Mouse (Mus musculus): Measurements from ENCODE around the gene Tfdp2.
A peak's percentile ranks its signal among the peaks of the same experiment; 100 is the strongest.

Gene Tfdp2

DNA sequence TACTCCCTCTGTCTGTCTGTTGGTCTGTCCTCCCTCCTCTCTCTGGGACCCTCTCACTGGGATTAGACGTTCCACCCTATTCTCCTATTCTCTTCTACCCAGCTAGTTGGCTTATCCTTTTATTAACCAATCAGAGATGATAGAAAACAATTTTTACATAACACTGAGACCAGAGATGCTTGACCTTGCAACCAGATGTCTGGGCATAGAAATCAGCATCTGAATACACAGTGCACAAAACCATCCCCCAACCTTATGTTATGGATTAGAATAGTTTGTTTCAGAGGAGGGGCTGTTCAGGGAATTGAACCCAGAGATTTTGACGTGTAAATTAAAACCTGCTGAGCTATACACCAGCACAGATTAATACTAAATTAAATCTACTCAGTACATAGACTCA, 34.2 kb downstream of the Tfdp2 start:
- no peak for DNase-seq

DNA sequence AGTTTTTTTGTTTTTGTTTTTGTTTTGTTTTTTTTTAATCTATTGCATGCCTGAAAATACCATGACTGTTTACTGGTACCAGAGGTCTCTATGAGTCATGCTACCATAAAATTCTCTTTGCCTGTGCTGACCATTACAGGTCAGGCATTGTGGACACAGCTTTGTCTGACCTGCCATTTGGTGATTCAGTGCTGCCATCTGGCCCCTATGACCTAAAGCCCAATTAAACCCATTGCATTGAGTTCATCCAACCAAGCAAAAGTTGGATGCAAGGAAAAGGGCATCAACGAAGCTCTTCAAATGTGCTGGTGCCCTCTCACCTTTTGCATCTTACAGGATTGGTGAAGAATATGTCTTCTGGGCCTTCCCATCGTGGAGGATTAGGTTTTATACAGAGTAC, 39.4 kb downstream of the Tfdp2 start:
- no peak for DNase-seq

GRCm38 (mm10) chr9:96237391-96237790, 41.3 kb downstream of the Tfdp2 start:
- DNase-seq, result no peak

GRCm38 (mm10) chr9:96238286-96238685, 42.2 kb downstream of the Tfdp2 start:
- no peak for DNase-seq

- no peak for DNase-seq
Observed at GRCm38 (mm10) chr9:96241134-96242097, 45.3 kb downstream of the Tfdp2 start.

- peak; percentile 25 for DNase-seq
Observed at GRCm38 (mm10) chr9:96243915-96244314, 47.8 kb downstream of the Tfdp2 start.

- no peak for DNase-seq
Observed at GRCm38 (mm10) chr9:96254812-96255211, 58.7 kb downstream of the Tfdp2 start.

DNA sequence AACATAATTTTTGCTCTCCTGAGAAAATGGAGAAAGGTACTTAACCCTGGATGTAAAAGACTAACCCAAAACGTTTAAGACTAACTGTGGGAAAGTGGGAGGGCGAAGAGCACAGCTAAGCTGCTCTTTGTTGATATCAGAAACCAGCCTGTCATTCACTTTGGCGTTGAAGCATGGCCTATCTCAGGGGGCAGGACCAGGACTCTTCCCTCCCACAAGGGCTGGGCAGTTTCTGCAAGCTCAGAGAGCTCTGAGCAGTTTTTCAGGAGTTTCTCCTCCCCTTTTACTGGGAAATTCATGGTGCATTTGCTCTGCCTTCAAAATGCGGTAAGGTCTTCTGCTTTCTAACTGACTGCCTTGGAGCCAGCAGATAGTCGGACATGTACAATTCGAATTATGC, 62.4 kb downstream of the Tfdp2 start:
- DNase-seq, result no peak

GRCm38 (mm10) chr9:96259017-96259512, 63.0 kb downstream of the Tfdp2 start:
- no peak for DNase-seq

DNA sequence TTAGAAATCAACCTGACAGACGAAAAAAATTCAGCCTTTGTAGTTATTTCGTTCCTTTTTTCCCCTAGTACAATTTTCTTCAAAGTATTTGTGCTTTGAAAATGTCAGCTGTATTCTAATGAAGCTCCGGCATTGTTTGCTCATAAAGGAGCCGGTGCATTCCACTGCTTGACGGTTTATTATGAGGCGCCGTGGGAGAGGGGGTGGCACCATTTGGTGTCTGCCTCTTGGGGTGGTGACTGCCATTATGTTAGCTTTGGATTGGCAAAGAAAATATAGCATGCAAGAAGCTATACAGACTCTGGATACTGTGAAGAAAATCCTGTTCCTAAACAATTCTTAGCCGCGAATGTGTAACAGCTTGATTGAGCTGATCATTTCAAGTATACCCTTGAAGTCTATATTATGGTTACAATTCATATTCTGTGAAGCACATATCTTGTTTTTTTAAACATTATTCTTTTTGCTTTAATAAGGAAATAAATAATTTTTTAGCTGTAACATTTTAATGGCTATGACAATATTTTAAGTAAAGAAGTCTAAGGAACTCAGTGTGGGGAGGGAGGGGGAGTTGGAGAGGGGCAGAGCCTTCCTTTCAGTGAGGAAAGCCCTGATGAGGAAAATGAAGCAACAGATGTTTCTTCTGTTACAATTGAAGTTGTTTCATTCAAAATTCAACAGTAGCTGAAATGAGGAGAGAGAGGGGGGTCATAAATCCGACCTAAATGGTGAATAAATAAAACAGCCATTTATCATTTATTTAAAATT, 63.9 kb downstream of the Tfdp2 start:
- DNase-seq, result peak; percentile 11

DNA sequence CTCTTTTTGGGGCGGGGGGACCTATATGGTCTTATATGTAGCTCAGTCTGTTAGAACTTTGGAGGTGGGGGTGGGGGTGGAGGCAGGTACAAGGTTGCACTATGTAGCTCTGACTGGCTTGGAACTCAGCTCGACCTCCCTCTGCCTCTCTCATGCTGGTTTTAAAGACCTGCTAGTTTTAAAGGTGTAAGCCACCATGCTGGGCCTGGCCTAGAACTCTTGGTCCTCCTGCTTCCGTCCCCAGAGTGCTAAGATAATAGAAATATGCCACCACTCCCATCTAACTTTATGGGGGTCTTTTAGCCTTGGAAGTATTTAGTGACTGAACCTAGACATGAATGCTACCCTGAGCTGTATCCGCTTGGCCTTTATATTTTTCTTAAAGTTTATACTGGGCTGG, 65.0 kb downstream of the Tfdp2 start:
- no peak for DNase-seq

GRCm38 (mm10) chr9:96261980-96262379, 65.9 kb downstream of the Tfdp2 start:
- DNase-seq, result no peak

DNA sequence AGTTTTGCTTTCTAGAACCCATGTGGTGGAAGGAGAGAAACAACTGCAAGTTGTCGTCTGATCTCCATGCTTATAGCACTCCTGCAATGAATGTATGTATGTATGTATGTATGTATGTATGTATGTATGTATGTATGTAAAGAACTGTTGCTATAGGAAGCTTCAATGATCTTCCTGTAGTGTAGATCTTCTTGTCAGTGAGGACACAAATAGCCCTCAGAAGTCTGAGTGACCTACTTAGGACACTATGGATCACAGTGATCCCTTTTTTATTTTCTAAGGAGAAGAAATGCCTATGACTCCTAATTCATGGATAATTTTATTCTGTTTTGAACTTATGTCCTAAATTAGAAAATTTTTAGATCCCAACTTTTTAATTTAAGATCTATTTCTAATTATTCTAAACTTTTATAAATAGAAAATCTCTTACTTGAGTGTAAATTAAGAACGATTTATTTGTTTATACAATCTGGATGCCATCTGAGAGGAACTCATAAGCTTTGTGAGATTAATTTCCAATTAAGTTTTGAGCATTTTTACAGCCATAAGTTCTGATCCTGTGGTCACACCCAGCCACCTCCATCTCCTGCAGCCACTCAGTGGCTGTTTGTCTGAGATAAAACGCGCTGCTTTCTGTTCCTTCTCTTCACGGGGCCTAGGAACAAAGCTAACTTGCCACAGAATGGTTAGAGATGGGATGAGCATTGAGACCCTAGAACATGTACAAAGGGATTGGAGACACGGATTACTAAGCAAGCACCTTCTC, 70.9 kb downstream of the Tfdp2 start:
- no peak for DNase-seq

DNA sequence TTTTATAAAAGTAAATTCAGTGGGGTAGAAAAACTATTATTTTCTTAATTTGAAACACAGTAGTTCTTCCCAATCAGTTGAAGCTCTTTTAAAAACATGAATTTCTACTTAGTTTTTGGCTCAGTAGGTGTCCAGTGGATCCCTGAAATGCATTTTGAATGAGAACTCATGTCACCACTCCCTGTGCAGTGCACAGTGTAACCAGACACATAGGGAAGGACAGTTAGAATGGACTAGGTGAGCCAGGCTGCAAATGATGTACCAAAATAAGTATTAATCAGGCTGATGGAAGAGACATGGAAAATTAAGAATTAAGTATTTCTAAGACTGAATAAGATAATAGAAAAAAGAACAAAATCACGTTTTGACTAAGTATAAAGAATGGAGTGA, 71.5 kb downstream of the Tfdp2 start:
- no peak for DNase-seq

GRCm38 (mm10) chr9:96269726-96270125, 73.7 kb downstream of the Tfdp2 start:
- DNase-seq, result no peak

DNA sequence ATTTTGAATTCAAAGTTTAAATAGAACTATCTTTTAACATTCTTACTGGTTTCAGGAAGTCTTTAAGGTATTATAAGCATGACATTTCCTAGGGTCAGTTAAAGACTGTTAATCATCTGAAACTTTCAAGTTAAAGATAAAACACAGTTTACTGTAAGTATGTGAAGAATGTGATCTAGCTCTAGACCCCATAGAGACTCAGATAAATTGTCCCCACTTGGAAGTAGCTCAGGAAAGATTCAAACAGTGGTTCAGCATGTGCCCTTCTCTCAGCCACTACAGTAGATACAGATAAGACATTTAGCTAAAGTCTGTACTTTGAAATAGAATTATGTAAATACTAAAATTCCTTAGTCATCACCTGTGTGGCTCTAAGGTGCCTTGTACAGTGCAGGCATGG, 79.5 kb downstream of the Tfdp2 start:
- no peak for DNase-seq

GRCm38 (mm10) chr9:96281497-96281896, 85.4 kb downstream of the Tfdp2 start:
- DNase-seq, result no peak

DNA sequence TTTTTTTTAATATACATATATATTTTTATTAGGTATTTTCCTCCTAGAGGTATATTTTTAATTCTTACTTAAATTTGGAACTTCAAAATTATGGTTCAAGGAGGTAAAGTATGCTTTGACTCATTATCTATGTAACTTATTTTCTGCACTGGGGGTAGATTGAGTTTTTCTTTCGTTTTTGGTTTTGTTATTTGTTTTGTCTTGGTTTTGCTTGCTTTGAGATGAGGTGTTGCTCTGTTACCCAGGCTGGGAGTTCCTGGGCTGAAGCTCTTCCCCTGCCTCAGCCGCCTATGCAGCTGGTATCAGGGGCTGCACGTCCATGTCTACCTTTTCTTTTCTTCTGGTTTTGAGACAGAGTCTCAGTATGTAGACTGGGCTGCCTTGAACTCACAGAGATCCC, 86.0 kb downstream of the Tfdp2 start:
- no peak for DNase-seq

GRCm38 (mm10) chr9:96284916-96285315, 88.8 kb downstream of the Tfdp2 start:
- DNase-seq, result no peak

DNA sequence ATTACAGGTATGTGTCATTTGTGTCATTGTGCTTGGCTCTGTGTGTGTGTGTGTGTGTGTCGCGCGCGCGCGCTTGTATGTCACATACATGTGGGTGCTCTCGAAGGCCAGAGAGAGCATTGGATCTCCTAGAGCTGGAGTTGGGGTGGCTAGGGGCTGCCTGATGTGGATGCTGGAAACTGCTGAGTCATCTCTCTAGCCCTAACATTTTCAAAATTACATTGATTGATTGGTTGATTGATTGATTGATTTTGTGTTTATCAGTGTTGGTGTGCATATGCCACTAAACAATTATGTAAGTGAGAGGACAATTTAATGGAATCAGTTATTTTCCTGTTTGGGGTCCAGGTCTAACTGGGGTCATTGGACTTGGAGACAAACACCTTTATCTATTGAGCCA, 96.1 kb downstream of the Tfdp2 start:
- DNase-seq, result no peak

- DNase-seq, result no peak
Observed at GRCm38 (mm10) chr9:96299324-96300008, 103.4 kb downstream of the Tfdp2 start.

DNA sequence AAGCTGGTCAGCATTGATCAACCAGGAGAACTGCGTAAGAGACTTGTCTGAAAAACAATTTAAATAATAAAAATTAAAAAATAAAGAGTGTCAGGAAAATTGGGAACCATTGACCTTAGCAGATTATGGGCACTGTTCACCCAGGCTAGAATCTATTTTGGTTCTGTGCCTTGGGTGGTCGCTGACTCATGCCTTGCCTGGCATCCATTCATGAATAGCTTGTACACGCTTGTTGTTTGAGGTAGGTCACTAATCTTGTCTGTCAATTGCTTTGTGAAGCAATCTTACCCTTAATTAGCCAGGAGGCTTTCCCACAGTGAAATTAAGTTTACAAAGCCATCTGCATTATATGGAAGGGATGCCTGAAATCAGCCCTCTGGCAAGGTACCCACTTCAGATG, 112.7 kb downstream of the Tfdp2 start:
- DNase-seq, result no peak

DNA sequence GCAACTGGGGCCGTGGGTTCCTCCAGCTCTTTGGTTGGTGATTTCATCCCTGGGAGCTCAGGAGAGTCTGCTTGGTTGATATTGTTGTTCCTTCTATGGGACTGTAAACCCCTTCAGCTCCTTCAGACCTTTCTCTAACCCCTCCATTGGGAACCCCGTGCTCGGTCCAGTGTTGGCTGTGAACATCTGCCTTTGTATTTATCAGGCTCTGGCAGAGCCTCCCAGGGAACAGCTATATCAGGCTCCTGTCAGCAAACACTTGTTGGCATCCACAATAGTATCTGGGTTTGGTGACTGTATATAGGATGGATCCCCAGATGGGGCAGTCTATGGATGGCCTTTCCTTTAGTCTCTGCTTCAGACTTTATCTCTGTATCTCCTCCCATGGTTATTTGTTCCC, 116.0 kb downstream of the Tfdp2 start:
- DNase-seq, result no peak

Data from kidney, adult 18-20 months (tissue).